Mouse (Mus musculus): ENCODE data around the gene Prkch.

DNA sequence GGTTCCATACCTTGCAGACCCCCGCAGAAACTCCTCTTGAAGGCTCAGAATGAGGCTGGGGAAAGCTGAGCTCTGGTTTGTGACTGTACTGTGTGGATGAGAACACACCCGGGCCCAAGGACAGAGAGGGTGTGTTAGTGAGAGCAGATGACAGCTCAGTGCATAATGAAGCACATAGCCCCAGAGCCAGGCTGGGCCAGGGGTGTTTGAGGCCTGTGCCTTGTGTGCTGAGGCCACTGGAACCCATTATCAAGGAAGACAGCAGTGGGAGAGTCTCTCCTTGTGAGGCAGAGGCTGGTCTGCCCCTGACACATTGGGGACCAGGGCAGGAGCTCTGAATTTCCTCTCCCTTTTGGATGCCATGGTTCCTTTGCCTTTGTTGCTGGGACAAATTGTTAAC is 231.3 kb downstream of the Prkch start:
- TF ChIP-seq CTCF (IDR thresholded peaks at IDR 0.05; ENCODE audit: low read depth, low read length) (no peak), POLR2AphosphoS5 (IDR thresholded peaks at IDR 0.05; ENCODE audit: insufficient replicate concordance, low read depth, low read length) (no peak), GATA1 (IDR thresholded peaks at IDR 0.05; ENCODE audit: borderline replicate concordance, low read length) (no peak), GATA2 (IDR thresholded peaks at IDR 0.05; ENCODE audit: borderline replicate concordance, low read depth, low read length) (no peak), TAL1 (conservative IDR thresholded peaks at IDR 0.05; ENCODE audit: low read depth, low read length) (no peak)
